ENCODE assay signal across 32 mouse cellular contexts in the genomic region with DNA sequence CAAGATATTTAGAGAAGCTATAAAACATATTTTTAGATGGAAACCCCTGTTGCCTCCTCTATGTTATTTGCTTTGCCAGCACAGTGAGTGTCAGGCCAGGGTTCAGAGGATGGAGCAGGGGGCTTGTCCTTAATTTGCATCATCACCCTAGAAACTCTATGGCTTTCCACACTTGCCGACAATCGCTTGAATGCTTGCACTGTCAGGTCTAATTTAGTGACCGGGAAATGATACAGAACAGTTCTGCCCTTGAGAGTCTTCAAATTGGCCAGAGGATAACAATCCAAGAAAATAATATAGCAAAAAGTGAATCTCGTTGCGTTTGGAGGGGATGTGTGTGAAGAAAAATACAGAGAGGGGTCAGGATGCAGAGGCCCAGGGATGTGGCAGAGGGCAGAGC.
"Had no signal": no experiment of that assay in that cellular context is flagged by ENCODE, and none has a peak within 500 bp of the region (broad histone marks: within the 10 kb centered on the region; RNA-seq: fewer than 3 reads in every experiment).

No protein-coding gene starts in this region.

- ATAC-seq: liver, embryonic 12.5 days; liver, postnatal 0 days; lung, postnatal 0 days; midbrain, embryonic 13.5 days; midbrain, embryonic 15.5 days; midbrain, embryonic 16.5 days had no signal

- H3K9me3 ChIP-seq: limb, embryonic 10.5 days; limb, embryonic 12.5 days; limb, embryonic 13.5 days; limb, embryonic 15.5 days; liver, embryonic 12.5 days; liver, embryonic 13.5 days; liver, embryonic 15.5 days; lung, embryonic 15.5 days; midbrain, embryonic 10.5 days; midbrain, embryonic 13.5 days; midbrain, embryonic 15.5 days; neural tube, embryonic 12.5 days had no signal

- DNase-seq: left cerebral cortex, postnatal 4 days; liver; liver, embryonic 13.5 days; liver, postnatal 0 days; lung, adult 18-20 months; lung, adult 2 months; lung, embryonic 14.5 days; lung, postnatal 10 days; lung, postnatal 14 days; lung, postnatal 36 days; lung, postnatal 4 days; midbrain, embryonic 14.5 days had no signal

- H3K27ac ChIP-seq: limb, embryonic 10.5 days; limb, embryonic 12.5 days; limb, embryonic 13.5 days; limb, embryonic 15.5 days; liver, embryonic 12.5 days; liver, embryonic 13.5 days; liver, embryonic 14.5 days; liver, embryonic 15.5 days; lung, embryonic 15.5 days; macrophage; midbrain, embryonic 10.5 days; midbrain, embryonic 12.5 days; midbrain, embryonic 13.5 days; midbrain, embryonic 15.5 days; neural tube, embryonic 12.5 days had no signal

- H3K36me3 ChIP-seq: limb, embryonic 10.5 days; limb, embryonic 12.5 days; limb, embryonic 13.5 days; limb, embryonic 15.5 days; liver, embryonic 12.5 days; liver, embryonic 13.5 days; liver, embryonic 15.5 days; lung, embryonic 15.5 days; midbrain, embryonic 10.5 days; midbrain, embryonic 12.5 days; midbrain, embryonic 13.5 days; midbrain, embryonic 15.5 days; neural tube, embryonic 12.5 days had no signal

- H3K9ac ChIP-seq: limb, embryonic 12.5 days; limb, embryonic 13.5 days; limb, embryonic 15.5 days; liver, embryonic 12.5 days; liver, embryonic 13.5 days; liver, embryonic 14.5 days; liver, embryonic 15.5 days; liver, postnatal 0 days; lung, embryonic 14.5 days; lung, embryonic 15.5 days; midbrain, embryonic 12.5 days; midbrain, embryonic 13.5 days; midbrain, embryonic 15.5 days; neural tube, embryonic 12.5 days had no signal

- H3K4me2 ChIP-seq: limb, embryonic 12.5 days; limb, embryonic 13.5 days; limb, embryonic 15.5 days; liver, embryonic 11.5 days; liver, embryonic 12.5 days; liver, embryonic 13.5 days; liver, embryonic 15.5 days; lung, embryonic 14.5 days; lung, embryonic 15.5 days; midbrain, embryonic 11.5 days; midbrain, embryonic 12.5 days; midbrain, embryonic 13.5 days; midbrain, embryonic 15.5 days; neural tube, embryonic 12.5 days had no signal

- H3K27me3 ChIP-seq: limb, embryonic 12.5 days; limb, embryonic 13.5 days; limb, embryonic 15.5 days; liver, embryonic 12.5 days; liver, embryonic 13.5 days; liver, embryonic 15.5 days; lung, embryonic 15.5 days; midbrain, embryonic 12.5 days; midbrain, embryonic 13.5 days; midbrain, embryonic 15.5 days; neural tube, embryonic 12.5 days had no signal

- H3K4me1 ChIP-seq: limb, embryonic 10.5 days; limb, embryonic 13.5 days; limb, embryonic 15.5 days; liver, embryonic 12.5 days; liver, embryonic 13.5 days; liver, embryonic 15.5 days; lung, embryonic 15.5 days; megakaryocyte, embryonic 14.5 days; midbrain, embryonic 12.5 days; midbrain, embryonic 13.5 days; midbrain, embryonic 15.5 days; neural tube, embryonic 12.5 days had no signal

- H3K4me3 ChIP-seq: limb, embryonic 10.5 days; limb, embryonic 12.5 days; limb, embryonic 13.5 days; limb, embryonic 15.5 days; liver, embryonic 12.5 days; liver, embryonic 13.5 days; liver, embryonic 15.5 days; lung, embryonic 15.5 days; megakaryocyte, embryonic 14.5 days; midbrain, embryonic 10.5 days; midbrain, embryonic 12.5 days; midbrain, embryonic 13.5 days; midbrain, embryonic 15.5 days; myocyte; neural tube, embryonic 12.5 days had no signal
